Mouse (Mus musculus) T-helper 1 cell (primary cell): ENCODE data around the gene Elk3.

ENCODE experiments used
- in situ Hi-C: fragments of 300-600 bp; cut with MboI, MseI; formaldehyde crosslinking; loops from one replicate; pipeline ENCODE4 v1.15.1; 2025; ENCODE audit warnings: high pct_unique_total_duplicates

Gene Elk3

GRCm38 (mm10) chr10:93294547-93295219 is 16.3 kb downstream of the Elk3 start:
- in situ Hi-C loops: loop anchor here (5.0 kb wide), 1 partner anchor 138 kb away; no protein-coding TSS in a partner anchor

- in situ Hi-C loops: loop anchor here (5.0 kb wide), 1 partner anchor 139 kb away; no protein-coding TSS in a partner anchor
Observed at GRCm38 (mm10) chr10:93293621-93294020, 17.3 kb downstream of the Elk3 start.

GRCm38 (mm10) chr10:93291843-93292242 is 19.1 kb downstream of the Elk3 start:
- in situ Hi-C loops: loop anchor here (5.0 kb wide), 1 partner anchor 140 kb away; no protein-coding TSS in a partner anchor

- in situ Hi-C loops: loop anchor here (5.0 kb wide), 1 partner anchor 141 kb away; no protein-coding TSS in a partner anchor
Observed at GRCm38 (mm10) chr10:93291352-93291751, 19.6 kb downstream of the Elk3 start.

- in situ Hi-C loops: loop anchor here (10.0 kb wide), 1 partner anchor 285 kb away; no protein-coding TSS in a partner anchor
Observed at GRCm38 (mm10) chr10:93289404-93289803, 21.5 kb downstream of the Elk3 start.

- in situ Hi-C loops: loop anchor here (10.0 kb wide), 1 partner anchor 286 kb away; no protein-coding TSS in a partner anchor
Observed at GRCm38 (mm10) chr10:93288336-93288735, 22.6 kb downstream of the Elk3 start.

- in situ Hi-C loops: loop anchor here (10.0 kb wide), 1 partner anchor 287 kb away; no protein-coding TSS in a partner anchor
Observed at GRCm38 (mm10) chr10:93287551-93288145, 23.3 kb downstream of the Elk3 start.

- in situ Hi-C loops: loop anchor here (10.0 kb wide), 1 partner anchor 289 kb away; no protein-coding TSS in a partner anchor
Observed at GRCm38 (mm10) chr10:93285489-93285888, 25.4 kb downstream of the Elk3 start.

GRCm38 (mm10) chr10:93283258-93283657 is 27.7 kb downstream of the Elk3 start:
- in situ Hi-C loops: loop anchor here (10.0 kb wide), 1 partner anchor 292 kb away; no protein-coding TSS in a partner anchor

- in situ Hi-C loops: loop anchor here (10.0 kb wide), 1 partner anchor 292 kb away; no protein-coding TSS in a partner anchor
Observed at GRCm38 (mm10) chr10:93282526-93282964, 28.4 kb downstream of the Elk3 start.

- in situ Hi-C loops: loop anchor here (10.0 kb wide), 1 partner anchor 294 kb away; no protein-coding TSS in a partner anchor
Observed at GRCm38 (mm10) chr10:93281092-93281491, 29.8 kb downstream of the Elk3 start.

GRCm38 (mm10) chr10:93280586-93280985 is 30.3 kb downstream of the Elk3 start:
- in situ Hi-C loops: loop anchor here (10.0 kb wide), 1 partner anchor 294 kb away; no protein-coding TSS in a partner anchor

GRCm38 (mm10) chr10:93279062-93279461 is 31.9 kb downstream of the Elk3 start:
- in situ Hi-C loops: no loop called here

- in situ Hi-C loops: no loop called here
Observed at GRCm38 (mm10) chr10:93278361-93278760, 32.6 kb downstream of the Elk3 start.

- in situ Hi-C loops: no loop called here
Observed at GRCm38 (mm10) chr10:93276857-93277256, 34.1 kb downstream of the Elk3 start.

- in situ Hi-C loops: no loop called here
Observed at GRCm38 (mm10) chr10:93276349-93276763, 34.6 kb downstream of the Elk3 start.

GRCm38 (mm10) chr10:93275212-93276136 is 35.5 kb downstream of the Elk3 start:
- in situ Hi-C loops: no loop called here

GRCm38 (mm10) chr10:93274277-93274696 is 36.6 kb downstream of the Elk3 start:
- in situ Hi-C loops: no loop called here

- in situ Hi-C loops: no loop called here
Observed at GRCm38 (mm10) chr10:93272986-93273982, 37.7 kb downstream of the Elk3 start.

GRCm38 (mm10) chr10:93271831-93272230 is 39.1 kb downstream of the Elk3 start:
- in situ Hi-C loops: no loop called here
